Mouse (Mus musculus) myocyte (in vitro differentiated cells): ENCODE results near the gene Arv1. TPM values are rescaled to one million over a fixed set of nuclear protein-coding genes. Genes with fewer than 3 reads are reported as not detected.

Experiments
- H3K27me3 ChIP-seq: one replicate; pipeline ENCODE4 v1.6.1; 2011; ENCODE audit not compliant: control insufficient read depth, insufficient read depth, insufficient read length
- H3K36me3 ChIP-seq: one replicate; pipeline ENCODE4 v1.6.1; 2011; ENCODE audit not compliant: control insufficient read depth, insufficient read depth
- H3K4me2 ChIP-seq: one replicate; pipeline ENCODE4 v1.6.1; 2011; ENCODE audit warnings: low read depth, control low read depth
- H3K4me3 ChIP-seq: one replicate; pipeline ENCODE4 v1.5.1; 2011; ENCODE audit warnings: mild to moderate bottlenecking, control low read depth, moderate library complexity
- H3K79me2 ChIP-seq: one replicate; pipeline ENCODE4 v1.6.1; 2011; ENCODE audit not compliant: control insufficient read depth, insufficient read depth
- H3ac ChIP-seq: one replicate; pipeline ENCODE4 v1.6.1; 2011; ENCODE audit not compliant: control insufficient read depth, insufficient read length
- CEBPB ChIP-seq: IDR thresholded peaks from 2 replicates; pipeline ENCODE4 v1.6.1; 2011; ENCODE audit warnings: mild to moderate bottlenecking, moderate library complexity; ENCODE audit not compliant: poor library complexity, insufficient read depth, severe bottlenecking
- E2F4 ChIP-seq: IDR thresholded peaks from one replicate; pipeline ENCODE4 v1.6.1; 2011; ENCODE audit warnings: mild to moderate bottlenecking, control low read depth, moderate library complexity; ENCODE audit not compliant: insufficient read depth
- MAX ChIP-seq: IDR thresholded peaks from one replicate; pipeline ENCODE4 v1.6.1; 2011; ENCODE audit warnings: low read depth, mild to moderate bottlenecking, control low read depth
- MYOD1 ChIP-seq, 3 experiments: IDR thresholded peaks; one replicate each; pipeline ENCODE4 v1.6.1; 2011; ENCODE audit warnings: control low read depth in 2 of 3, low read depth in 2 of 3, mild to moderate bottlenecking in 2 of 3, moderate library complexity in 1 of 3; ENCODE audit not compliant: insufficient read length in 2 of 3, control insufficient read depth in 1 of 3
- MYOG ChIP-seq, 3 experiments: IDR thresholded peaks; one replicate each; pipeline ENCODE4 v1.6.1; 2011; ENCODE audit warnings: control low read depth in 2 of 3, low read depth in 2 of 3, mild to moderate bottlenecking in 2 of 3; ENCODE audit not compliant: insufficient read length in 2 of 3, control insufficient read depth in 1 of 3, insufficient read depth in 1 of 3
- POLR2A ChIP-seq: IDR thresholded peaks from one replicate; pipeline ENCODE4 v1.6.1; 2011; ENCODE audit warnings: low read depth, mild to moderate bottlenecking, control low read depth, moderate library complexity; ENCODE audit not compliant: insufficient read length
- POLR2AphosphoS2 ChIP-seq: IDR thresholded peaks from one replicate; pipeline ENCODE4 v1.6.1; 2011; ENCODE audit warnings: low read depth, control low read depth; ENCODE audit not compliant: insufficient read length
- REST ChIP-seq: IDR thresholded peaks from one replicate; pipeline ENCODE4 v1.6.1; 2011; ENCODE audit warnings: mild to moderate bottlenecking, control low read depth, moderate library complexity; ENCODE audit not compliant: insufficient read depth, insufficient read length
- SRF ChIP-seq: IDR thresholded peaks from one replicate; pipeline ENCODE4 v1.6.1; 2011; ENCODE audit warnings: low read depth; ENCODE audit not compliant: control insufficient read depth, insufficient read length
- TCF12 ChIP-seq: IDR thresholded peaks from one replicate; pipeline ENCODE4 v1.6.1; 2011; ENCODE audit warnings: mild to moderate bottlenecking, control low read depth; ENCODE audit not compliant: poor library complexity, insufficient read depth, severe bottlenecking
- TCF3 ChIP-seq: IDR thresholded peaks from one replicate; pipeline ENCODE4 v1.6.1; 2011; ENCODE audit warnings: low read depth, control low read depth; ENCODE audit not compliant: insufficient read length
- USF1 ChIP-seq: IDR thresholded peaks from one replicate; pipeline ENCODE4 v1.6.1; 2011; ENCODE audit warnings: low read depth, mild to moderate bottlenecking, control low read depth, moderate library complexity
- polyA plus RNA-seq: library from polyadenylated mRNA; unstranded; fragments of >200 nt; fragmentation: generic; extraction: Trizol; gene quantifications from one replicate; pipeline ENCODE4 v1.2.1, GENCODE M21; 2012; ENCODE audit warnings: missing spikeins

Gene Arv1
- polyA plus RNA-seq = 10.0 TPM

GRCm38 (mm10) chr8:124721862-124722515, at the start of gene Arv1, which contains the start of gene Ttc13:
Gene Arv1, plus strand, starts transcription at chr8:124722139.
Gene Ttc13, minus strand, starts transcription at chr8:124721983.
- H3K4me2 ChIP-seq = peak within 1 kb of the TSS; percentile 97
- TF ChIP-seq MYOD1 (IDR thresholded peaks at IDR 0.05; ENCODE audit: control insufficient read depth in 1 of 3, insufficient read length in 2 of 3, low read depth in 2 of 3) = peak in 2 of 3 experiments; percentile 71 to 92
- peak; percentile 55 for TF ChIP-seq TCF3
- TF ChIP-seq REST = no peak
- peak in 2 of 3 experiments; percentile 78 to 89 for TF ChIP-seq MYOG (IDR thresholded peaks at IDR 0.05; ENCODE audit: control insufficient read depth in 1 of 3, insufficient read depth in 1 of 3, insufficient read length in 2 of 3, low read depth in 2 of 3)
- peak; percentile 44 for TF ChIP-seq E2F4
- peak; percentile 87 for TF ChIP-seq POLR2A
- peak; percentile 79 for TF ChIP-seq MAX
- no peak for TF ChIP-seq TCF12
- peak; percentile 81 for TF ChIP-seq POLR2AphosphoS2
- peak; percentile 18 for TF ChIP-seq SRF
- TF ChIP-seq CEBPB = no peak
- TF ChIP-seq USF1 = peak; percentile 75
- H3K79me2 ChIP-seq = peaks cover 29% of the 10 kb centered on the region
- no peaks in the 10 kb centered on the region for H3K27me3 ChIP-seq
- H3K4me3 ChIP-seq = peak within 1 kb of the TSS; percentile 51
- H3ac ChIP-seq = peak within 1 kb of the TSS; percentile 63
- no peaks in the 10 kb centered on the region for H3K36me3 ChIP-seq

GRCm38 (mm10) chr8:124672345-124672744, 49.6 kb upstream of the Arv1 start:
- peaks cover 5% of the 10 kb centered on the region for H3K36me3 ChIP-seq
- TF ChIP-seq USF1 = no peak
- no peak for TF ChIP-seq TCF12
- no peak for TF ChIP-seq MAX
- no peak for TF ChIP-seq MYOG (IDR thresholded peaks at IDR 0.05; ENCODE audit: control insufficient read depth in 1 of 3, insufficient read depth in 1 of 3, insufficient read length in 2 of 3, low read depth in 2 of 3)
- TF ChIP-seq MYOD1 (IDR thresholded peaks at IDR 0.05; ENCODE audit: control insufficient read depth in 1 of 3, insufficient read length in 2 of 3, low read depth in 2 of 3) = no peak
- TF ChIP-seq POLR2AphosphoS2 = no peak
- no peak for TF ChIP-seq E2F4
- no peak for TF ChIP-seq POLR2A
- TF ChIP-seq REST = no peak
- no peak for TF ChIP-seq TCF3
- no peak for TF ChIP-seq CEBPB

GRCm38 (mm10) chr8:124676661-124677060, 45.3 kb upstream of the Arv1 start:
- H3K4me2 ChIP-seq = no peak overlapping the region
- H3K27me3 ChIP-seq = no peaks in the 10 kb centered on the region
- TF ChIP-seq MYOD1 (IDR thresholded peaks at IDR 0.05; ENCODE audit: control insufficient read depth in 1 of 3, insufficient read length in 2 of 3, low read depth in 2 of 3) = no peak
- no peak for TF ChIP-seq POLR2A
- TF ChIP-seq MAX = no peak
- no peak for TF ChIP-seq CEBPB
- TF ChIP-seq POLR2AphosphoS2 = no peak
- H3K4me3 ChIP-seq = no peak overlapping the region
- peaks cover 5% of the 10 kb centered on the region for H3K36me3 ChIP-seq
- no peaks in the 10 kb centered on the region for H3K79me2 ChIP-seq
- no peak overlapping the region for H3ac ChIP-seq

More at GRCm38 (mm10) chr8:124672345-124672744, 49.6 kb upstream of the Arv1 start:
- Histone ChIP-seq H3K27me3 (no peaks in the 10 kb centered on the region), H3ac (no peak overlapping the region), H3K79me2 (no peaks in the 10 kb centered on the region), H3K4me3 (no peak overlapping the region), H3K4me2 (no peak overlapping the region)

- TF ChIP-seq TCF12 (no peak), E2F4 (no peak), POLR2AphosphoS2 (no peak), MAX (no peak), TCF3 (no peak), POLR2A (no peak), CEBPB (no peak), MYOD1 (IDR thresholded peaks at IDR 0.05; ENCODE audit: control insufficient read depth in 1 of 3, insufficient read length in 2 of 3, low read depth in 2 of 3) (no peak), USF1 (no peak), MYOG (IDR thresholded peaks at IDR 0.05; ENCODE audit: control insufficient read depth in 1 of 3, insufficient read depth in 1 of 3, insufficient read length in 2 of 3, low read depth in 2 of 3) (no peak)
- H3K36me3 ChIP-seq = peaks cover 5% of the 10 kb centered on the region
- no peaks in the 10 kb centered on the region for H3K27me3 ChIP-seq
- H3ac ChIP-seq = no peak overlapping the region
- H3K4me2 ChIP-seq = no peak overlapping the region
- H3K4me3 ChIP-seq = no peak overlapping the region
- H3K79me2 ChIP-seq = no peaks in the 10 kb centered on the region
These were observed 44.9 kb upstream of the Arv1 start for GRCm38 (mm10) chr8:124677078-124677477.

- no peak overlapping the region for H3ac ChIP-seq
- no peaks in the 10 kb centered on the region for H3K79me2 ChIP-seq
- peaks cover 2% of the 10 kb centered on the region for H3K36me3 ChIP-seq
- no peaks in the 10 kb centered on the region for H3K27me3 ChIP-seq
- H3K4me3 ChIP-seq = no peak overlapping the region
- H3K4me2 ChIP-seq = no peak overlapping the region
- TF ChIP-seq MAX (no peak), POLR2AphosphoS2 (peak; percentile 27)
These were observed 44.5 kb upstream of the Arv1 start for GRCm38 (mm10) chr8:124677486-124677885.
